In genomic region chr5:120431001-120431583, GRCm38 (mm10) we compare ENCODE assay signal across 13 mouse cellular contexts. TPM values are rescaled to one million over a fixed set of nuclear protein-coding genes. Genes with fewer than 3 reads are reported as not detected.
DNase-seq lines count a peak whose midpoint lies in the region; ATAC-seq lines count a peak whose summit lies in the region.
"Had no signal": no experiment of that assay in that cellular context is flagged by ENCODE, and none has a peak within 500 bp of the region (broad histone marks: within the 10 kb centered on the region; RNA-seq: fewer than 3 reads in every experiment).

No protein-coding gene starts in this region.

- H3K4me1 ChIP-seq in forebrain, embryonic 11.5 days (replicated peaks; ENCODE audit: control insufficient read depth, insufficient read depth, low read length): peaks cover 14% of the 10 kb centered on the region
- H3K4me1 ChIP-seq in hindbrain, embryonic 16.5 days (ENCODE audit: control insufficient read depth, insufficient read depth, low read depth, low read length): peaks cover under 1% of the 10 kb centered on the region; the same call in 1 of the 2 replicates

- WGBS in forebrain, embryonic 11.5 days: under 1% methylated on average over 30 of the region's 30 CpGs
- WGBS in hindbrain, embryonic 16.5 days: under 1% methylated on average over 30 of the region's 30 CpGs

- no peak; the same call in 1 of the 2 replicates for ATAC-seq in forebrain, embryonic 11.5 days (replicated peaks; ENCODE audit: low FRiP score)
- ATAC-seq in hindbrain, embryonic 16.5 days: peak; percentile 37
- no peak for ATAC-seq in megakaryocyte progenitor cell, adult 5-6 weeks (replicated peaks; ENCODE audit: poor library complexity)

- peak; percentile 27 to 48 for DNase-seq in cerebellum, postnatal 10 days
- no peak for DNase-seq in cerebellum, adult 11 months
- DNase-seq in forebrain, embryonic 11.5 days (ENCODE audit: low spot score): peak; percentile 69
- peak; percentile 58 for DNase-seq in neural tube, embryonic 10.5 days (ENCODE audit: extremely low spot score, low spot score)
- DNase-seq in adrenal gland, adult 8-10 months: no peak
- DNase-seq in heart, postnatal 36 days: no peak
- DNase-seq: lung, embryonic 14.5 days had no signal

- no peaks in the 10 kb centered on the region for H3K36me3 ChIP-seq in forebrain, embryonic 11.5 days (ENCODE audit: control insufficient read depth, insufficient read depth, low read length)
- no peaks in the 10 kb centered on the region for H3K36me3 ChIP-seq in hindbrain, embryonic 16.5 days (ENCODE audit: control insufficient read depth, insufficient read depth, low read length)

- H3K9ac ChIP-seq in forebrain, embryonic 11.5 days (ENCODE audit: low read length): peak overlapping the region; percentile 59
- peak overlapping the region; percentile 68 for H3K9ac ChIP-seq in hindbrain, embryonic 16.5 days (ENCODE audit: low read depth, low read length)
- H3K9ac ChIP-seq: lung, embryonic 14.5 days had no signal

- no peaks in the 10 kb centered on the region for H3K9me3 ChIP-seq in forebrain, embryonic 11.5 days (ENCODE audit: control insufficient read depth, low read length)
- no peaks in the 10 kb centered on the region for H3K9me3 ChIP-seq in hindbrain, embryonic 16.5 days (ENCODE audit: control insufficient read depth, low read length)

- H3K27me3 ChIP-seq in forebrain, embryonic 11.5 days (ENCODE audit: control insufficient read depth, insufficient read depth, low read length): peaks cover 88% of the 10 kb centered on the region
- peaks cover 27% of the 10 kb centered on the region for H3K27me3 ChIP-seq in hindbrain, embryonic 16.5 days (replicated peaks; ENCODE audit: control insufficient read depth, insufficient read depth, low read length)

- H3K4me3 ChIP-seq in forebrain, embryonic 11.5 days (ENCODE audit: low read depth, low read length): peak overlapping the region; percentile 52
- H3K4me3 ChIP-seq in hindbrain, embryonic 16.5 days (ENCODE audit: low read length): peak overlapping the region; percentile 49

- intact Hi-C loops in heart, postnatal 36 days (cut with DNase I): no loop called here

- H3K27ac ChIP-seq in forebrain, embryonic 11.5 days (ENCODE audit: low read depth, low read length): peak overlapping the region; percentile 31
- peak overlapping the region; percentile 86 for H3K27ac ChIP-seq in hindbrain, embryonic 16.5 days (ENCODE audit: low read depth, low read length)

- peak overlapping the region; percentile 57 for H3K4me2 ChIP-seq in forebrain, embryonic 11.5 days (ENCODE audit: low read depth, low read length, severe bottlenecking)
- peak overlapping the region; percentile 46 for H3K4me2 ChIP-seq in hindbrain, embryonic 16.5 days (ENCODE audit: low read length)
- H3K4me2 ChIP-seq: lung, embryonic 14.5 days had no signal

RNA-seq across cellular contexts. Expression of gene Lhx5, which starts 0.4 kb away (rescaled TPM):
- 22.7 and 25.2 TPM in 2 replicates for polyA plus RNA-seq in forebrain, embryonic 11.5 days (2014; fragmentation: Nextera tagmentation; extraction: Ambion mirVana)
- 20.1 and 24.3 TPM in 2 replicates for polyA plus RNA-seq in hindbrain, embryonic 16.5 days (2015; fragmentation: Nextera tagmentation; extraction: Ambion mirVana)
- total RNA-seq in adrenal gland, adult 8-10 months (2022): not detected
- not detected for total RNA-seq in heart, postnatal 36 days (2021)
- total RNA-seq in megakaryocyte progenitor cell, adult 5-6 weeks (2015): not detected in 2 replicates
- not detected in 2 replicates for total RNA-seq in megakaryocyte progenitor cell, adult 5-6 weeks (2017)
- total RNA-seq: adrenal gland, adult 18-20 months; MEL had no signal
- polyA plus RNA-seq: lung, embryonic 14.5 days had no signal

RNA-seq across cellular contexts. Expression of gene Sdsl, which starts 41.5 kb away (rescaled TPM):
- 4.5 and 6.0 TPM in 2 replicates for polyA plus RNA-seq in forebrain, embryonic 11.5 days (2014; fragmentation: Nextera tagmentation; extraction: Ambion mirVana)
- 8.1 and 9.4 TPM in 2 replicates for polyA plus RNA-seq in hindbrain, embryonic 16.5 days (2015; fragmentation: Nextera tagmentation; extraction: Ambion mirVana)
- 100 to 1,000 TPM in 3 of 4 experiments, 10 to 100 TPM in 1; 96.5 to 107 (median 105) TPM for total RNA-seq in adrenal gland, adult 8-10 months (2022)
- 1 to 10 TPM; 8.3 to 9.1 TPM for total RNA-seq in heart, postnatal 36 days (2021)
- total RNA-seq in megakaryocyte progenitor cell, adult 5-6 weeks (2015): 1.6 and 7.1 TPM in 2 replicates
- 3.2 and 9.0 TPM in 2 replicates for total RNA-seq in megakaryocyte progenitor cell, adult 5-6 weeks (2017)

RNA-seq across cellular contexts. Expression of gene Sds, which starts 45.2 kb away (rescaled TPM):
- polyA plus RNA-seq in forebrain, embryonic 11.5 days (2014; fragmentation: Nextera tagmentation; extraction: Ambion mirVana): not detected in 2 replicates
- 0.40 and 0.80 TPM in 2 replicates for polyA plus RNA-seq in hindbrain, embryonic 16.5 days (2015; fragmentation: Nextera tagmentation; extraction: Ambion mirVana)
- total RNA-seq in adrenal gland, adult 8-10 months (2022): under 1 TPM in 1 of 4 experiments, not detected in 3; 0.35 TPM
- 1 to 10 TPM; 1.2 to 2.2 TPM for total RNA-seq in heart, postnatal 36 days (2021)
- total RNA-seq in megakaryocyte progenitor cell, adult 5-6 weeks (2015): not detected in 2 replicates
- not detected in 2 replicates for total RNA-seq in megakaryocyte progenitor cell, adult 5-6 weeks (2017)
- total RNA-seq: adrenal gland, adult 18-20 months; left cerebral cortex, postnatal 4 days; MEL had no signal
- polyA plus RNA-seq: lung, embryonic 14.5 days; stomach, embryonic 14.5 days had no signal

Comparison
In these comparisons a context has a peak if more than half of its experiments do, and no peak if none do; other contexts are left out.
1. DNase-seq: peak in cerebellum, postnatal 10 days (2 of 2), forebrain, embryonic 11.5 days (single experiment) and neural tube, embryonic 10.5 days (single experiment); none in cerebellum, adult 11 months (single experiment), adrenal gland, adult 8-10 months (single experiment) and heart, postnatal 36 days (0 of 2).
2. RNA of gene Sdsl, which starts 41.5 kb away (total RNA-seq): 96.5 to 107 TPM in adrenal gland, adult 8-10 months; 8.3 to 9.1 TPM in heart, postnatal 36 days and 1.6 to 9.0 TPM in megakaryocyte progenitor cell, adult 5-6 weeks; every median in the first group is over 4 times any median in the second.